Comparison of ENCODE assay signal across 26 mouse cellular contexts in genomic region chr13:118754024-118754423, GRCm38 (mm10).
"Had no signal": no experiment of that assay in that cellular context is flagged by ENCODE, and none has a peak within 500 bp of the region (broad histone marks: within the 10 kb centered on the region; RNA-seq: fewer than 3 reads in every experiment).

No protein-coding gene starts in this region.

- H3K9me3 ChIP-seq: heart, embryonic 13.5 days; heart, embryonic 15.5 days; hindbrain, embryonic 13.5 days; hindbrain, embryonic 15.5 days; limb, embryonic 13.5 days; liver, embryonic 13.5 days; liver, embryonic 15.5 days had no signal

- H3K27ac ChIP-seq: heart, adult 2 months; heart, embryonic 13.5 days; heart, embryonic 15.5 days; hindbrain, embryonic 13.5 days; hindbrain, embryonic 15.5 days; hindbrain, postnatal 0 days; limb, embryonic 13.5 days; liver, embryonic 13.5 days; liver, embryonic 15.5 days had no signal

- H3K4me1 ChIP-seq: heart, embryonic 15.5 days; hindbrain, embryonic 13.5 days; hindbrain, embryonic 15.5 days; limb, embryonic 13.5 days; liver, embryonic 13.5 days; liver, embryonic 15.5 days had no signal

- H3K4me3 ChIP-seq: heart, adult 2 months; heart, embryonic 13.5 days; heart, embryonic 15.5 days; hindbrain, embryonic 13.5 days; hindbrain, embryonic 15.5 days; limb, embryonic 13.5 days; liver, embryonic 13.5 days; liver, embryonic 15.5 days had no signal

- H3K4me2 ChIP-seq: heart, embryonic 11.5 days; heart, embryonic 13.5 days; heart, embryonic 15.5 days; hindbrain, embryonic 13.5 days; hindbrain, embryonic 15.5 days; limb, embryonic 13.5 days; liver, embryonic 11.5 days; liver, embryonic 13.5 days; liver, embryonic 15.5 days had no signal

- H3K36me3 ChIP-seq: heart, embryonic 13.5 days; heart, embryonic 15.5 days; hindbrain, embryonic 13.5 days; hindbrain, embryonic 15.5 days; limb, embryonic 13.5 days; liver, embryonic 13.5 days; liver, embryonic 15.5 days had no signal

- DNase-seq: gastrocnemius, postnatal 14 days; gastrocnemius, postnatal 36 days; heart, adult 11 months; heart, adult 2 months; heart, postnatal 14 days; heart, postnatal 36 days; kidney, adult 11 months; kidney, adult 2 months; kidney, adult 9 months; kidney, postnatal 14 days; kidney, postnatal 36 days; layer of hippocampus, adult 9-11 months; layer of hippocampus, postnatal 36 days; liver; liver, embryonic 13.5 days; liver, postnatal 0 days had no signal

- H3K9ac ChIP-seq: heart, embryonic 13.5 days; heart, embryonic 15.5 days; hindbrain, embryonic 13.5 days; hindbrain, embryonic 15.5 days; limb, embryonic 13.5 days; liver, embryonic 13.5 days; liver, embryonic 15.5 days; liver, postnatal 0 days had no signal

- H3K27me3 ChIP-seq: heart, embryonic 15.5 days; hindbrain, embryonic 13.5 days; hindbrain, embryonic 15.5 days; limb, embryonic 13.5 days; liver, embryonic 13.5 days; liver, embryonic 15.5 days had no signal

- ATAC-seq: hindbrain, postnatal 0 days; intestine, embryonic 16.5 days; liver, postnatal 0 days had no signal
